Mouse (Mus musculus) brain, embryonic 14.5 days (tissue): Measurements from ENCODE around the gene Gfap.

Source experiments
- CTCF ChIP-seq: fragments of 200-500 bp; IDR thresholded peaks from 2 replicates; pipeline ENCODE4 v1.5.1; 2012; ENCODE audit warnings: inconsistent platforms, mild to moderate bottlenecking, moderate library complexity, borderline replicate concordance; ENCODE audit not compliant: insufficient read depth, insufficient read length; ENCODE audit errors: extremely low read depth
- POLR2A ChIP-seq: fragments of 200-500 bp; IDR thresholded peaks from 2 replicates; pipeline ENCODE4 v1.6.1; 2012; ENCODE audit warnings: mild to moderate bottlenecking, inconsistent platforms, borderline replicate concordance; ENCODE audit not compliant: poor library complexity, insufficient read depth, insufficient read length, severe bottlenecking; ENCODE audit errors: extremely low read depth

DNA sequence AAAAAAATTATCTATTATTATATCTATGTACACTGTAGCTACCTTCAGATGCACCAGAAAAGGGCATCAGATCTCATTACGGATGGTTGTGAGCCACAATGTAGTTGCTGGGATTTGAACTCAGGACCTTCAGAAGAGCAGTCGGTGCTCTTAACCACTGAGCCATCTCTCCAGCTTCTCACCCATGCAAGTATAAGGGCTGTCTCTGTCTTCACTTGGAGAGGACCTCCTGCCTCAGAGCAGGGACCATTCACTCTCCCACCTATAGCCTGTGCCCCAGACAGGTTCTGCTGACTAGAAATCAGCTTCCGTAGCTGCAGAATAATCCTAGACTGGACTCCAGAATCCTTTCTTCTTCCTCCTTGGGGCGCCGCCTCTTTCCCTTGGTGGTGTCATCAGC, 1.4 kb upstream of the Gfap start:
- TF ChIP-seq CTCF (no peak), POLR2A (no peak)
